Mouse (Mus musculus) cortical plate, adult 2 months (tissue): ENCODE data around the gene Mis18a.

Experiments
- CTCF ChIP-seq: fragments of 200-500 bp; IDR thresholded peaks from 2 replicates; pipeline ENCODE4 v1.5.1; 2011; ENCODE audit warnings: mild to moderate bottlenecking, control low read depth, low read length; ENCODE audit not compliant: insufficient read depth; ENCODE audit errors: extremely low read depth
- POLR2A ChIP-seq: fragments of 200-500 bp; IDR thresholded peaks from 2 replicates; pipeline ENCODE4 v1.6.1; 2011; ENCODE audit warnings: mild to moderate bottlenecking, low read length, control low read depth; ENCODE audit not compliant: insufficient read depth; ENCODE audit errors: extremely low read depth

DNA sequence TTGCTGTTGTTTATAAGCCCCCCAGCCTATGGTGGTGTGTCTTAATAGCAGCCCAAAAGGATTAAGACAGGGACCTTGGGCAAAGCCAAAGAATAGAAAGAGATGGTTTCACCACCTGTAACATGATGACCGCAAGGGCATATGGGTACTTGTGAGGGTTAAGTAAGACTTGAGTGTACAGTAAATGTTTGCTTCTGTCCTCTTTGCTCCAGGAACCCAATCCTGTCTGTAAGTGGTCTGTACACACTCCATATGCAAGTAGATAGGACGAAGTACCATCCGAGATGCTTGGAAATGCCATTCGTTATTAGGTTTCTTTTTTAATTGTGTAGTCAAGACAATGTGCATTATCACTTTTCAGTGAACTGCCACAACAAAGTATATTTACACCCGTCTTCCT is 33.6 kb downstream of the Mis18a start:
- TF ChIP-seq CTCF (no peak), POLR2A (no peak)
